Mouse (Mus musculus) CH12.LX (cell line): ENCODE measurements around the gene Frg2f1. TPM values are rescaled to one million over a fixed set of nuclear protein-coding genes. Genes with fewer than 3 reads are reported as not detected.

Experiments
- DNase-seq: peaks from one replicate; pipeline ENCODE4 v3.0.0-alpha.2; 2013; ENCODE audit errors: extremely low read depth
- H3K27ac ChIP-seq: 2 replicates; pipeline ENCODE4 v1.5.1; 2012; ENCODE audit warnings: low read depth, mild to moderate bottlenecking, control low read depth, moderate library complexity; ENCODE audit not compliant: insufficient read depth
- H3K27me3 ChIP-seq: replicated peaks from 2 replicates; pipeline ENCODE3; 2012; ENCODE audit warnings: inconsistent platforms
- H3K36me3 ChIP-seq, 2 experiments: replicated peaks in 1 of 2; 2 replicates each; pipeline versions ENCODE3 to v1.6.1; 2012; ENCODE audit warnings: inconsistent platforms in 1 of 2, low read length in 1 of 2, mild to moderate bottlenecking in 1 of 2, mixed read lengths in 1 of 2, moderate library complexity in 1 of 2; ENCODE audit not compliant: control insufficient read depth in 1 of 2, insufficient read depth in 1 of 2
- H3K4me1 ChIP-seq, 2 experiments: 2 replicates each; pipeline ENCODE4 v1.6.1; 2012; ENCODE audit warnings: inconsistent platforms in 1 of 2, moderate library complexity in 1 of 2; ENCODE audit not compliant: insufficient read depth in 2 of 2, control insufficient read depth in 1 of 2
- H3K4me2 ChIP-seq: 2 replicates; pipeline ENCODE4 v1.6.1; 2012; ENCODE audit warnings: low read depth, mild to moderate bottlenecking, control low read depth; ENCODE audit not compliant: poor library complexity, insufficient read depth, severe bottlenecking
- H3K4me3 ChIP-seq, 3 experiments: fragments of 150-350 bp in 1 of 3; sonication (generic) in 1 of 3; replicated peaks in 1 of 3; 2 replicates each; pipeline versions ENCODE3 to v1.5.1; 2011 to 2012; ENCODE audit warnings: low read depth in 2 of 3, low read length in 2 of 3, mild to moderate bottlenecking in 2 of 3, moderate library complexity in 2 of 3, control low read depth in 1 of 3, improper control_type of control experiment in 1 of 3, inconsistent platforms in 1 of 3, mixed read lengths in 1 of 3; ENCODE audit not compliant: poor library complexity in 1 of 3
- H3K79me2 ChIP-seq: replicated peaks from 2 replicates; pipeline ENCODE4 v1.6.1; 2012; ENCODE audit warnings: mild to moderate bottlenecking, moderate library complexity; ENCODE audit not compliant: control insufficient read depth, poor library complexity, insufficient read depth, severe bottlenecking; ENCODE audit errors: extremely low read depth
- H3K9ac ChIP-seq: 2 replicates; pipeline ENCODE4 v1.6.1; 2012; ENCODE audit warnings: low read depth, mild to moderate bottlenecking, control low read depth, moderate library complexity; ENCODE audit not compliant: insufficient read depth
- H3K9me3 ChIP-seq: replicated peaks from 2 replicates; pipeline ENCODE3; 2012; ENCODE audit warnings: low read length, inconsistent platforms, mixed read lengths
- BHLHE40 ChIP-seq: IDR thresholded peaks from 2 replicates; pipeline ENCODE4 v1.6.1; 2011; ENCODE audit warnings: mild to moderate bottlenecking, low read depth, low read length, improper control_type of control experiment
- EP300 ChIP-seq: IDR thresholded peaks from 2 replicates; pipeline ENCODE4 v1.6.1; 2011; ENCODE audit warnings: low read length, improper control_type of control experiment
- ETS1 ChIP-seq: conservative IDR thresholded peaks from 2 replicates; pipeline ENCODE4 v1.6.1; 2012; ENCODE audit warnings: low read depth, mild to moderate bottlenecking, inconsistent platforms, low read length, improper control_type of control experiment, moderate library complexity
- JUND ChIP-seq: conservative IDR thresholded peaks from 2 replicates; pipeline ENCODE4 v1.6.1; 2011; ENCODE audit warnings: low read depth, low read length, improper control_type of control experiment
- KAT2A ChIP-seq: IDR thresholded peaks from 2 replicates; pipeline ENCODE4 v1.6.1; 2012; ENCODE audit warnings: low read length, improper control_type of control experiment, inconsistent platforms; ENCODE audit not compliant: insufficient replicate concordance
- MAX ChIP-seq: IDR thresholded peaks from 2 replicates; pipeline ENCODE4 v1.6.1; 2011; ENCODE audit warnings: low read length, improper control_type of control experiment
- NELFE ChIP-seq: IDR thresholded peaks from 2 replicates; pipeline ENCODE4 v1.6.1; 2011; ENCODE audit warnings: low read depth, low read length, improper control_type of control experiment
- POLR2A ChIP-seq: IDR thresholded peaks from 2 replicates; pipeline ENCODE4 v1.6.1; 2011; ENCODE audit warnings: low read depth, mild to moderate bottlenecking, improper control_type of control experiment, low read length
- POLR2AphosphoS2 ChIP-seq: IDR thresholded peaks from 2 replicates; pipeline ENCODE4 v1.6.1; 2011; ENCODE audit warnings: low read depth, low read length, improper control_type of control experiment
- RAD21 ChIP-seq: IDR thresholded peaks from 2 replicates; pipeline ENCODE4 v1.6.1; 2011; ENCODE audit warnings: low read depth, mild to moderate bottlenecking, low read length, improper control_type of control experiment, moderate library complexity
- SIN3A ChIP-seq: IDR thresholded peaks from 2 replicates; pipeline ENCODE4 v1.6.1; 2012; ENCODE audit warnings: low read length, improper control_type of control experiment, inconsistent platforms
- SMC3 ChIP-seq: IDR thresholded peaks from 2 replicates; pipeline ENCODE4 v1.6.1; 2011; ENCODE audit warnings: low read depth, low read length, improper control_type of control experiment
- TCF12 ChIP-seq: IDR thresholded peaks from 2 replicates; pipeline ENCODE4 v1.6.1; 2014; ENCODE audit warnings: low read depth, mild to moderate bottlenecking, inconsistent platforms, low read length, improper control_type of control experiment
- UBTF ChIP-seq: IDR thresholded peaks from 2 replicates; pipeline ENCODE4 v1.6.1; 2012; ENCODE audit warnings: low read depth, mild to moderate bottlenecking, inconsistent platforms, low read length, improper control_type of control experiment, moderate library complexity
- ZKSCAN1 ChIP-seq: IDR thresholded peaks from 2 replicates; pipeline ENCODE4 v1.6.1; 2012; ENCODE audit warnings: low read depth, inconsistent platforms, low read length, improper control_type of control experiment, borderline replicate concordance
- ZMIZ1 ChIP-seq: IDR thresholded peaks from 2 replicates; pipeline ENCODE4 v1.6.1; 2012; ENCODE audit warnings: low read depth, mild to moderate bottlenecking, inconsistent platforms, low read length, improper control_type of control experiment
- dilution Hi-C: fragments of 300-500 bp; cut with MboI; formaldehyde crosslinking; loops from 2 replicates; pipeline ENCODE4 v1.14.3; 2020; ENCODE audit warnings: low sequenced_read_pairs; ENCODE audit not compliant: extremely low pct_unique_long_range_greater_than_20kb, extremely low pct_ligation_motif_present
- in situ Hi-C: fragments of 300-500 bp; cut with MboI; formaldehyde crosslinking; loops from 3 replicates; pipeline ENCODE4 v1.14.3; 2019; ENCODE audit warnings: low sequenced_read_pairs, low pct_ligation_motif_present, low pct_unique_long_range_greater_than_20kb, mixed read lengths
- polyA plus RNA-seq: library from polyadenylated mRNA; unstranded; fragments of >175 nt; gene quantifications from 2 replicates; pipeline ENCODE4 v1.2.1, GENCODE M21; 2012; ENCODE audit warnings: low read depth; ENCODE audit not compliant: insufficient read length
- total RNA-seq, 2 experiments: library from RNA; depleted of rRNA; stranded (reverse); fragments of 300-350 nt in 1 of 2; fragments of >200 nt in 1 of 2; gene quantifications; 2 replicates each; pipeline ENCODE4 v1.2.3; 2012 to 2014

Gene Frg2f1
- total and polyA plus RNA-seq, 3 experiments = 3.5 to 4.4 (median 3.9) TPM

- no peaks in the 10 kb centered on the region for H3K27me3 ChIP-seq
- no peak overlapping the region for H3K9ac ChIP-seq
- peaks cover 0 to 27% of the 10 kb centered on the region in 2 experiments; a peak in 2 of 4 replicates for H3K4me1 ChIP-seq
- no peak overlapping the region for H3K27ac ChIP-seq
- no peak for TF ChIP-seq SMC3
- TF ChIP-seq EP300 = no peak
- no peak for TF ChIP-seq POLR2AphosphoS2
- no peak for TF ChIP-seq ZMIZ1
- no peak for TF ChIP-seq RAD21
- no peak for TF ChIP-seq NELFE
- TF ChIP-seq, all 38 proteins: peak for 0
- Histone ChIP-seq H3K79me2 (peaks cover 25% of the 10 kb centered on the region), H3K36me3 (peaks cover 14 to 51% of the 10 kb centered on the region in 2 experiments), H3K9me3 (peaks cover 2% of the 10 kb centered on the region), H3K4me2 (no peak overlapping the region), H3K4me3 (no peak overlapping the region)
- DNase-seq = no peak
- in situ Hi-C loops (no loop called here), dilution Hi-C loops (no loop called here)
These were observed 35.2 kb upstream of the Frg2f1 start for GRCm38 (mm10) chr4:119574504-119574903.

GRCm38 (mm10) chr4:119572682-119573081 is 33.4 kb upstream of the Frg2f1 start:
- Histone ChIP-seq H3K9me3 (no peaks in the 10 kb centered on the region), H3K27ac (no peak overlapping the region), H3K27me3 (no peaks in the 10 kb centered on the region), H3K36me3 (peaks cover 12 to 47% of the 10 kb centered on the region in 2 experiments), H3K4me1 (peaks cover 0 to 30% of the 10 kb centered on the region in 2 experiments; a peak in 2 of 4 replicates), H3K4me2 (no peak overlapping the region), H3K9ac (no peak overlapping the region), H3K79me2 (peaks cover 21% of the 10 kb centered on the region), H3K4me3 (no peak overlapping the region)
- TF ChIP-seq POLR2A (no peak), EP300 (no peak), KAT2A (no peak), SMC3 (no peak), TCF12 (no peak), RAD21 (no peak), JUND (no peak), ZKSCAN1 (no peak), BHLHE40 (no peak), SIN3A (no peak), UBTF (no peak), MAX (no peak), ETS1 (no peak)
- in situ Hi-C loops (no loop called here), dilution Hi-C loops (no loop called here)
- DNase-seq = no peak
